Mouse (Mus musculus) ovary, postnatal 14 days (tissue): ENCODE measurements around the gene Fbxw16.
"Not testable (repeated sequence)": the region's sequence is repeated elsewhere in the genome, so short reads cannot be mapped to it uniquely, and the experiment has no call there.

Source experiments
- DNase-seq: peaks from one replicate; pipeline ENCODE4 v3.0.0; 2022; ENCODE audit warnings: low spot score

Gene Fbxw16

GRCm38 (mm10) chr9:109449040-109449439, at the start of gene Fbxw16:
Gene Fbxw16 (minus strand): TSS chr9:109449140.
- DNase-seq = no peak

GRCm38 (mm10) chr9:109495775-109496174, 46.8 kb upstream of the Fbxw16 start, which contains the start of gene Fbxw19:
Gene Fbxw19 (minus strand): TSS chr9:109495875.
- DNase-seq = not testable (repeated sequence)

- DNase-seq = no peak
These were observed 16.0 kb downstream of the Fbxw16 start for GRCm38 (mm10) chr9:109432956-109433355.

GRCm38 (mm10) chr9:109404196-109404595, 44.7 kb downstream of the Fbxw16 start, which contains the start of gene Fbxw22:
Gene Fbxw22 (minus strand): TSS chr9:109404296.
- DNase-seq = not testable (repeated sequence)
